Mouse (Mus musculus) olfactory bulb, adult 2 months (tissue): Measurements from ENCODE around the gene Ufc1.
A peak's percentile ranks its signal among the peaks of the same experiment; 100 is the strongest.

ENCODE experiments used
- CTCF ChIP-seq: fragments of 200-500 bp; IDR thresholded peaks from 2 replicates; pipeline ENCODE4 v1.5.1; 2012; ENCODE audit warnings: low read depth, mild to moderate bottlenecking, low read length, moderate library complexity; ENCODE audit not compliant: insufficient read depth
- POLR2A ChIP-seq: fragments of 200-500 bp; IDR thresholded peaks from 2 replicates; pipeline ENCODE4 v1.6.1; 2012; ENCODE audit warnings: mild to moderate bottlenecking, low read depth, low read length, moderate library complexity; ENCODE audit not compliant: insufficient read depth

GRCm38 (mm10) chr1:171287136-171288081, 7.4 kb downstream of the Ufc1 start, which contains the start of gene Usp21:
- peak; percentile 84 for TF ChIP-seq POLR2A
- no peak for TF ChIP-seq CTCF
